Mouse (Mus musculus): ENCODE measurements around the gene Il16. TPM values are rescaled to one million over a fixed set of nuclear protein-coding genes. Genes with fewer than 3 reads are reported as not detected.

Il16 gene
- polyA plus RNA-seq, 1 experiment from 2014 or later = 7.2 TPM

DNA sequence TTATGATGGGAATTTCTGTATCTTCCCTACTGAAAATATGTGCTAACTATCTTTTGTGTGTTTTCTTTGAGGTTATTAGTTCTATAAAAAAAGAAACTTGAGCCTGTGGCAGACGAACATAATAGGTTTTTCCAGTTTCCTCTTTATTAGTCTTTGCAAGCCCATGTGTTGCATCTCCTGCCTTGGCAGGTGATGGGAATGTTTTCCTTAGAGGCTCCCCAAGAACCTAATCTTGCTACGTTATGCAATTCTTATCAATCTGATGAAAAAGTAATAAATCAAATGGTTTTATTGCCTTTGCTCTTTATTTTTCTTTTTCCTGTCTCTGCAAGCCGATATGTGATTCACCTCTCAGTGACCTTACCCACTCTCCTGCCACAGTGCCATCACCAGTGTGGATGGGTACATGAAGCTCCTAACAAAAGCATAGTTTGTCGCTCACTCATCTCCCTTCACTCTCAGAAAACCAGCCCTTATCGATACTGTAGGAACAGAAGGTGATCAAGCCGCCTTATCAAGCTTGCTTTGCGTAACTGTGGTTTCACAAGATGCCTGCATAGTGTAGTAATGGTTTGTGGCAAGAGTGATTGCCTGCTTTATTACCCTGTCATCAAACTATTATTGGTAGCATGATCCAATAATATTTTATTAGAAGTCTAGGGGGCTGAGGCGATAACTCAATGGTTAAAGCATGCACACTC, 118.8 kb downstream of the Il16 start:
- Histone ChIP-seq H3K4me1 (ENCODE audit: control insufficient read depth, insufficient read depth, low read length) (peaks cover 5% of the 10 kb centered on the region; the same call in 1 of the 2 replicates), H3K9ac (ENCODE audit: low read depth, low read length) (no peak overlapping the region), H3K4me2 (ENCODE audit: low read depth, low read length) (no peak overlapping the region), H3K27me3 (replicated peaks; ENCODE audit: control insufficient read depth, insufficient read depth, low read length) (no peaks in the 10 kb centered on the region), H3K9me3 (ENCODE audit: control insufficient read depth, low read length) (no peaks in the 10 kb centered on the region), H3K36me3 (ENCODE audit: control insufficient read depth, insufficient read depth, low read length) (no peaks in the 10 kb centered on the region), H3K27ac (replicated peaks; ENCODE audit: low read depth, low read length) (no peak overlapping the region), H3K4me3 (ENCODE audit: low read depth, low read length) (no peak overlapping the region)
- ATAC-seq (ENCODE audit: low read depth) = no peak
- DNase-seq (ENCODE audit: low spot score) = no peak
- 82% methylated on average over 8 of the region's 8 CpGs for WGBS

DNA sequence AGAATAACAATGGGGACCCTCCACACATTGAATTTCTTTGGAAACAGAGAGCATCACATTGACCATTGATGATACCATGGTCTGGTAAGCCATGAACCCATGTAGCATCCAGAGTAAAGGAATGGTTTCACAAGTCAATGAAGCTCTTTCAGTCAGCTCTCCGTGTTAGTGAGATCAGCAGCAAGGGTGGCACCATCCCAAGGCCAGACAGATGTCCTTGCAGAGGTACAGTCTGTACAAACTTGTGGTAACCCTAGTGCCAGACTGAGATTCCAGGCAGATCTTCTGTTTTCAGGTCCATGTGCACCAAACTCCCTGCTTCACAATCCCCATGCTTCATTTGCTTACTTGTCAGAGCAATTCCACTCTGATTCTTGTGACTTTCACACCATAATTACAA, 121.5 kb downstream of the Il16 start:
- Histone ChIP-seq H3K27me3 (replicated peaks; ENCODE audit: control insufficient read depth, insufficient read depth, low read length) (no peaks in the 10 kb centered on the region), H3K4me3 (ENCODE audit: low read depth, low read length) (no peak overlapping the region), H3K9ac (ENCODE audit: low read depth, low read length) (no peak overlapping the region), H3K4me2 (ENCODE audit: low read depth, low read length) (no peak overlapping the region), H3K27ac (replicated peaks; ENCODE audit: low read depth, low read length) (no peak overlapping the region), H3K36me3 (ENCODE audit: control insufficient read depth, insufficient read depth, low read length) (no peaks in the 10 kb centered on the region), H3K4me1 (ENCODE audit: control insufficient read depth, insufficient read depth, low read length) (no peaks in the 10 kb centered on the region), H3K9me3 (ENCODE audit: control insufficient read depth, low read length) (no peaks in the 10 kb centered on the region)
- DNase-seq (ENCODE audit: low spot score) = no peak
- ATAC-seq (ENCODE audit: low read depth) = no peak
- 80% methylated on average over 1 of the region's 1 CpGs for WGBS

DNA sequence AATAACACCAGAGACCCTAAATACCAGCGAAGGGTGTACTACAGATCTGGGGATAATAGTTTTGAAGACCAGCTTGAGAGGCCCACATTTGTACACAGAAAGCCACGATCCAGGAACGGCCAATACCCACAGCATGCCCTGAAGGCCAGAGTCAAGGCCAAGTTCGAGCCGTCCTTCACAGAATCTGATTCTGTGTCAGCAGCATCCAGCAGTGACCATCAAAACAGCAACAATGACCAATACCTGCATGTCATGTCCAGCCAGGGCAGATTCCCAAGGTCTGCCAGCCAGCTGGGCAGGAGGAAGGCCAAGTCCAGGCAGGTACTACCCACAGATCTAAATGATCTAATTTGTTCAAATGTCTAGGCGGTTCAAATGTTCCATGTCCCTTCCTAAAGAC, 122.9 kb downstream of the Il16 start:
- Histone ChIP-seq H3K9ac (ENCODE audit: low read depth, low read length) (no peak overlapping the region), H3K9me3 (ENCODE audit: control insufficient read depth, low read length) (no peaks in the 10 kb centered on the region), H3K27me3 (replicated peaks; ENCODE audit: control insufficient read depth, insufficient read depth, low read length) (no peaks in the 10 kb centered on the region), H3K4me1 (ENCODE audit: control insufficient read depth, insufficient read depth, low read length) (peaks cover 3% of the 10 kb centered on the region; the same call in 1 of the 2 replicates), H3K36me3 (ENCODE audit: control insufficient read depth, insufficient read depth, low read length) (no peaks in the 10 kb centered on the region), H3K4me2 (ENCODE audit: low read depth, low read length) (no peak overlapping the region), H3K27ac (replicated peaks; ENCODE audit: low read depth, low read length) (no peak overlapping the region), H3K4me3 (ENCODE audit: low read depth, low read length) (no peak overlapping the region)
- no peak for ATAC-seq (ENCODE audit: low read depth)
- no peak for DNase-seq (ENCODE audit: low spot score)
- 94% methylated on average over 6 of the region's 6 CpGs for WGBS

DNA sequence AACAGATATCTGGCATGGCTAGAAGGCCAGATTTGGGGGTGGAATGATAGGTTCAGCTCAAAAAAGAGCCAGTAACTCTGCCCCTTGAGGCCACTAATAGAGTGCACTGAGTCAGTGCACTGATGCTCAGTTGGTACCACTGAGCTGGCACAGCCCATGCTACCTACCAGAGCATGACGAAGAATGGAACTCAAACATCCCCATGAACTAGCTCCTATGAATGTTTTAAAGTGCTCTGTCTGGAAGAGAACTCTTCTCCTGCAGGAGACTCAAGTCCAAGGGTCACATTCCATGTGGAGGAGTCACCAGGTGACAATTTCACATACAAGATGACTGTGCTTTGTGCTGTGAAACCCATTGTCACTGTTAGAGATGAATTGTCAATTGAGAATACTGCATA, 126.8 kb downstream of the Il16 start:
- Histone ChIP-seq H3K36me3 (ENCODE audit: control insufficient read depth, insufficient read depth, low read length) (no peaks in the 10 kb centered on the region), H3K4me2 (ENCODE audit: low read depth, low read length) (no peak overlapping the region), H3K27me3 (replicated peaks; ENCODE audit: control insufficient read depth, insufficient read depth, low read length) (no peaks in the 10 kb centered on the region), H3K4me3 (ENCODE audit: low read depth, low read length) (no peak overlapping the region), H3K9me3 (ENCODE audit: control insufficient read depth, low read length) (no peaks in the 10 kb centered on the region), H3K27ac (replicated peaks; ENCODE audit: low read depth, low read length) (no peak overlapping the region), H3K9ac (ENCODE audit: low read depth, low read length) (no peak overlapping the region), H3K4me1 (ENCODE audit: control insufficient read depth, insufficient read depth, low read length) (peaks cover 9% of the 10 kb centered on the region; the same call in 1 of the 2 replicates)
- no peak for ATAC-seq (ENCODE audit: low read depth)
- no peak for DNase-seq (ENCODE audit: low spot score)
- 94% methylated on average over 1 of the region's 1 CpGs for whole genome bisulfite sequencing

- DNase-seq (ENCODE audit: low spot score) = no peak
- H3K9ac ChIP-seq (ENCODE audit: low read depth, low read length) = no peak overlapping the region
- H3K36me3 ChIP-seq (ENCODE audit: control insufficient read depth, insufficient read depth, low read length) = no peaks in the 10 kb centered on the region
- WGBS = 77% methylated on average over 3 of the region's 3 CpGs
- no peak for ATAC-seq (ENCODE audit: low read depth)
- H3K27ac ChIP-seq (replicated peaks; ENCODE audit: low read depth, low read length) = no peak overlapping the region
- no peaks in the 10 kb centered on the region for H3K27me3 ChIP-seq (replicated peaks; ENCODE audit: control insufficient read depth, insufficient read depth, low read length)
- no peaks in the 10 kb centered on the region for H3K9me3 ChIP-seq (ENCODE audit: control insufficient read depth, low read length)
- no peak overlapping the region for H3K4me2 ChIP-seq (ENCODE audit: low read depth, low read length)
- H3K4me1 ChIP-seq (ENCODE audit: control insufficient read depth, insufficient read depth, low read length) = peaks cover 9% of the 10 kb centered on the region; the same call in 1 of the 2 replicates
- H3K4me3 ChIP-seq (ENCODE audit: low read depth, low read length) = no peak overlapping the region
Observed at GRCm38 (mm10) chr7:83616268-83616667, 129.3 kb downstream of the Il16 start.

- Histone ChIP-seq H3K9me3 (ENCODE audit: control insufficient read depth, low read length) (no peaks in the 10 kb centered on the region), H3K4me3 (ENCODE audit: low read depth, low read length) (no peak overlapping the region), H3K4me1 (ENCODE audit: control insufficient read depth, insufficient read depth, low read length) (peaks cover 9% of the 10 kb centered on the region; the same call in 1 of the 2 replicates), H3K9ac (ENCODE audit: low read depth, low read length) (no peak overlapping the region), H3K27me3 (replicated peaks; ENCODE audit: control insufficient read depth, insufficient read depth, low read length) (no peaks in the 10 kb centered on the region), H3K4me2 (ENCODE audit: low read depth, low read length) (no peak overlapping the region), H3K36me3 (ENCODE audit: control insufficient read depth, insufficient read depth, low read length) (no peaks in the 10 kb centered on the region), H3K27ac (replicated peaks; ENCODE audit: low read depth, low read length) (no peak overlapping the region)
- DNase-seq (ENCODE audit: low spot score) (no peak), ATAC-seq (ENCODE audit: low read depth) (no peak)
- WGBS = 90% methylated on average over 8 of the region's 8 CpGs
Observed at GRCm38 (mm10) chr7:83615815-83616214, 129.7 kb downstream of the Il16 start.

DNA sequence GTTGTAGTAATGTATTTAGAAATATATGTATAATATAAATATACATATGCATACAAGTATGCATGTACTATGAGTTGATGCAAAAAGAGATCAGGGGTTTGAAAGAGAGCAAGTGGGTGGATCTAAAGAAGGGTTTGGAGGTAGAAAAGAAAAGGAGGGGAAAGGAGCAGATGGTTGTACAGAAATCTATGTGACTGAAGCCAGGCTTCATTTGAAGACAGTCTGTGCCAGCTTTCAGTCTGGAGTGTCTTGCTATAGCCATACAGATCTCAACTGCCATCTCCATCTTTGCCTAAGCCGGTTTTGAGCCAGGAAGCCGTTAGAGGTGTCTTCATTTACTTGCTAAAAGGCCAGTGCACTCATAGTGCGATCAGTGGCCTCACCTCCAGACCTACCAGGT, 130.3 kb downstream of the Il16 start:
- H3K9ac ChIP-seq (ENCODE audit: low read depth, low read length) = no peak overlapping the region
- no peaks in the 10 kb centered on the region for H3K36me3 ChIP-seq (ENCODE audit: control insufficient read depth, insufficient read depth, low read length)
- ATAC-seq (ENCODE audit: low read depth) (no peak), DNase-seq (ENCODE audit: low spot score) (no peak)
- H3K27ac ChIP-seq (replicated peaks; ENCODE audit: low read depth, low read length) = no peak overlapping the region
- 98% methylated on average over 3 of the region's 3 CpGs for WGBS
- no peak overlapping the region for H3K4me3 ChIP-seq (ENCODE audit: low read depth, low read length)
- no peak overlapping the region for H3K4me2 ChIP-seq (ENCODE audit: low read depth, low read length)
- no peaks in the 10 kb centered on the region for H3K27me3 ChIP-seq (replicated peaks; ENCODE audit: control insufficient read depth, insufficient read depth, low read length)
- H3K9me3 ChIP-seq (ENCODE audit: control insufficient read depth, low read length) = no peaks in the 10 kb centered on the region
- H3K4me1 ChIP-seq (ENCODE audit: control insufficient read depth, insufficient read depth, low read length) = peaks cover 9% of the 10 kb centered on the region; the same call in 1 of the 2 replicates

DNA sequence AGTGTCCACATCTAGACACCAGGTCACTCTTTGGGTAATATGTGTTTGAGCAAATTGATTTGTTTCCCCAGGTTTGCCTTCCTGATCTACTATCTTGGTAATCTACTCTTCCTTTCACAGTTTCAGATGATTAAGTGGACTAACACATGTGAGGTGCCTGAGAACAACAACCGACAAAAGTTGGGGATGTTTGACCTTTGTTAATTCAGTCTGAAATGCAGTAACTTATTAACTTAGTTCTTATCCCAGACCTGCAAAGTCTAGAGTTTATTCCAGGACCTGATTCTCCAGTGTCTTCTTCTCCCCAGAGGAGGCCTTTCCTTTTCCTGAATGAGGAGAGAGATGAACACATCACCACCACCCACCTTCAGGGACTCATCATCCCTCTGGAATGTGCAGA, 133.6 kb downstream of the Il16 start:
- DNase-seq (ENCODE audit: low spot score) (no peak), ATAC-seq (ENCODE audit: low read depth) (no peak)
- WGBS = 81% methylated on average over 1 of the region's 1 CpGs
- Histone ChIP-seq H3K4me1 (ENCODE audit: control insufficient read depth, insufficient read depth, low read length) (no peaks in the 10 kb centered on the region), H3K4me3 (ENCODE audit: low read depth, low read length) (no peak overlapping the region), H3K27ac (replicated peaks; ENCODE audit: low read depth, low read length) (no peak overlapping the region), H3K9me3 (ENCODE audit: control insufficient read depth, low read length) (no peaks in the 10 kb centered on the region), H3K4me2 (ENCODE audit: low read depth, low read length) (no peak overlapping the region), H3K27me3 (replicated peaks; ENCODE audit: control insufficient read depth, insufficient read depth, low read length) (no peaks in the 10 kb centered on the region), H3K9ac (ENCODE audit: low read depth, low read length) (no peak overlapping the region), H3K36me3 (ENCODE audit: control insufficient read depth, insufficient read depth, low read length) (no peaks in the 10 kb centered on the region)

GRCm38 (mm10) chr7:83609891-83610290, 135.6 kb downstream of the Il16 start:
- no peak overlapping the region for H3K4me3 ChIP-seq (ENCODE audit: low read depth, low read length)
- H3K27me3 ChIP-seq (replicated peaks; ENCODE audit: control insufficient read depth, insufficient read depth, low read length) = no peaks in the 10 kb centered on the region
- H3K4me1 ChIP-seq (ENCODE audit: control insufficient read depth, insufficient read depth, low read length) = no peaks in the 10 kb centered on the region
- ATAC-seq (ENCODE audit: low read depth) (no peak), DNase-seq (ENCODE audit: low spot score) (no peak)
- no peaks in the 10 kb centered on the region for H3K9me3 ChIP-seq (ENCODE audit: control insufficient read depth, low read length)
- WGBS = 97% methylated on average over 4 of the region's 4 CpGs
- H3K27ac ChIP-seq (replicated peaks; ENCODE audit: low read depth, low read length) = no peak overlapping the region
- H3K36me3 ChIP-seq (ENCODE audit: control insufficient read depth, insufficient read depth, low read length) = no peaks in the 10 kb centered on the region
- H3K9ac ChIP-seq (ENCODE audit: low read depth, low read length) = no peak overlapping the region
- H3K4me2 ChIP-seq (ENCODE audit: low read depth, low read length) = no peak overlapping the region
